Mouse (Mus musculus): Measurements from ENCODE around the gene Rint1.
A peak's percentile ranks its signal among the peaks of the same experiment; 100 is the strongest.

Rint1 gene

DNA sequence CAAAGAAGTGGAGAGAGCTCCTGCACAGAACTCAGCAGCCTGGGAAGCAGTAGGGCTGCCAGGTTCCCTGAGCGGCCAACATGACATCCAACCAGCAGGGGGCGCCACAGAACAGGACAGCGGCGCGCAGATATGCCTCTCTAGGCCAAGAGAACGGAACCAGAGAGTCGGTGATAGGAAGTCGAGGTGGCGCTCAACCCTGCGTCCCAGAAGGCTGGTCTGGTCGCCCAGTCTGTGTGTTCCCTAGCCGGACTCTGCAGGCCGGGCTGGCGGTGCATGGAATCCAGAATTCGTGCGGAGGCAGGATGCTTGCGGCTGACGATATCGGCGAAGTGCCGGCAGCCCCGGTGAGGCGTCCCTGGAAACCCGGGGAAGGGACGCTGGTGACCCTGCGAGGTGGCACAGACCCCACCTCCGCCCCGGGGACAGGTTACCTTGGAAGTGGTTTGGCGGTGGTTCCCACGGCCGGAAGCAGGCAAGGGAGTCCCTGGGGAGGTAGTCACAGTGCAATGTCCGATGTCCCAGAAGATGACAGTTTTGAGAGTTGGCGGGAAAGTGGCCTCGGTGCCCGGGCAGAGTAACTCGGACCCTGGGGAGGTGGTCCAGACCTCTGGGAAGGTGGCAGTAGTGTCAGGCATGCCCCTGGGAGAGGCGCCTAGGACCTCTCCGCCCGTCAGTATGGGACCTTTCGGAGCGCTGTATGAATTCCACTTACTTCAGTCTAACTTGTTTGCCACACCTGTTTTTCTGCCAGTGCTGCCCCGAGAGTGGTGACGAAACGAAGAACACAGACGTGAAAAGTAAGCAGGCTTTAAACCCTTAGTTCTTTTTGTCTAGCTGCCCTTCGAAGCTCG lies at the start of gene Rint1:
Rint1 (plus strand) TSS at position 176 of the 854 bp plus-strand sequence.
- DNase-seq: peak; percentile 93 to 98

DNA sequence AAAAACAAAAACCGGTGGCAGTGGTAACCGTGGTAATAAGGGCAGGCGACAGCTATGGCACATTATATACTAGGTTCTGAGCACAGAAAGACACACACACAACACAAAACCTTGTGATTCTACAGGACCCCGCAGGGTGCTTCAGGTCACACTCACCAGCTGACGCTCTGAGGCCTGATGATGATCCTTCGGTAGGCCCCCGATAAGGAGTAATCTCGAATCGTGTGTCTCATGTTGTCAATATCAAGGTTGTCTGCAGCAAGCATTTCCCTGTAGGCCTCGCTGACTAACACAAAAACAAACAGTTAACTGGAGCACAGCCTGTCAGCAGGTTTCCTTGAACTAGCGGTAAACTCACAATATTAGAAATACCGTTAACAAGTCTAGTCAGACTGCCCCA lies 44.2 kb upstream of the Rint1 start:
- no peak for DNase-seq

DNA sequence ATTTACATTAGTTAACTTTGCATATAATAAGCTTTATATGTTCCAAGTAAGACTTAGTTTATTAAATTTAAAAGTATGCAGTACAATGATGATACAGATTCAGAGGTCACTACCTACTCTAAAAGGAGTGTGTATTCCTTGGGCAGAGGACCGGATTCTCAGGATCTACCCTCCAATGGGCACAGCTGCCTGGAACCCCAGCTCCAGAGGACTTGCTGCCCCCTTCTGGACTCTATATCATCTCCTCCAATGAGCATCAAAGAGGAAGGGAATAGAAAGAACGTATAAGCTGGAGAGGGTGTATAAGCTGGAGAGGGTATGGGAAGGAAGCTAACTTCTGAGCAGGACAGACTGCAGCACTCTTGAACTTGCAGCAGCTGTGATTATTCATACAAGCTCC lies 37.6 kb upstream of the Rint1 start:
- no peak for DNase-seq

DNA sequence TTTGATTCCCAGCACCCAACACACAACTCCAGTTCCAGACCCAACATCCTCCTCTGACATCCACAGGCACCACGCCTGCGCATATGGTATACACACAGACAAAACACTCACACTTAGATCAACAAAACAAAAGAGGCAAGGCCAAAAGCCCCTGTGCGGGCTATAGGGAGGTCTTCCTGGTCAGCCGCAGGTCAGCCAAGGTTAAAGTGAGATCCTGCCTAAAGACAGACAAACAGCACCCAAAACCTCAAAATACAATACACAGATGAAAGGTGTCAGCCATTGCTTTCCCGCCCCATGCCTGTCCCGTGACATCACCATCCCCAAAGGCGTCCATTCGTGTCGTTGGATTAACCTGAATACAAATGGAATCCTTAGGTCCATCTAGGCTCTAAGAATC lies 31.9 kb upstream of the Rint1 start:
- DNase-seq: no peak

DNA sequence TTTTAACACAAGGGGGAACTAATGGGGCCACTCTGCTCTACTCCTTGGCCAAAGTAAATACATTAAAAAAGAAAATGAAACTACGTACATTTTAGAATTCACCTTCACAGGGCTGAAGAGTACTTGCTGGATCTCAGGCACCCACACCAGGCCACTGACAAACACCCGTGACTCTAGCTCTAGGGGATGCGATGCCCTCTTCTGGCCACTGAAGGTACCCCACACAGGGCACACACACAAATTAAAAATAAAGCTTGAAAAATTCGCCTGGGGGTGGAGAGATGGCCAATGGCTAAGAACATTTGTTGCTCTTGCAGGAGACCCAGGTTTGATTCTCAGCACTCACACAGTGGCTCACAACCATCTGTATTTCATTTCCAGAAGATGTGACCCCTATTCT lies 31.1 kb upstream of the Rint1 start:
- no peak for DNase-seq

DNA sequence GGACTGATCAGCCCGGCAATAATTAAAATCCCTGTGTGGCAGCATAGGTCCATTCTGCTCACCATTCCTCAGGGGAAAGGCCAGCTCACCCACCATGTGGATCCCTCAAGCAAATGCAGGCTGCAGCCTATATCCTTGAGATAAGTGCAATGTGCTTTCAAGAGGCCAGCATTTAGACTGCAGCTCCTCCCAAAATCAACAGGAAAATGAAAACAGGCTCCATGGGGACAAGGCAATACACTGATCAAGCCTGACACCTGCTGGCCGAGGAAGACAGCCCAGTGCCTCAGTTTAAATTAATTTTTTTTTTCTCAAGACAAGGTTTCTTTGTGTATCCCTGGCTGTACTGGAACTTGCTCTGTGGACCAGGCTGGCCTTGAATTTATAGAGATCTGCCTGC lies 28.9 kb upstream of the Rint1 start:
- DNase-seq: peak; percentile 24 to 25

DNA sequence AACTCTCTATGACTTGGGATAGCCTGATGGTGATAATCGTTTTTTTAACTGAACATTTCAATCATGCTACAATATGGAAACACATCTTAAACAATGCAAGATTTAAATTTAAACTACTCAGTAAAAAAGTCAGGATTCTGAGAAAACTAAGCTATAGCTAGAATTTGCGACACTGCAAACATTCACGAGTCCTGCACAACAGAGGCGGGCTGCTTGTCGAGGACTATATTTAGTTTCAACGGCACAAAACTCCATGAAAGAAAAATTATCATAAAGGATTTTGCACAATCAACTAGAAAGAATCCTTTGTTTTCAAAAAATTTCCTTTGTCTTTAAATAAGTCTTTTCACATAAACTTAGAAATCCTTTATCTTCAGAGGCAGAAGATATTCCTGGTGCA lies 25.0 kb upstream of the Rint1 start:
- no peak for DNase-seq

DNA sequence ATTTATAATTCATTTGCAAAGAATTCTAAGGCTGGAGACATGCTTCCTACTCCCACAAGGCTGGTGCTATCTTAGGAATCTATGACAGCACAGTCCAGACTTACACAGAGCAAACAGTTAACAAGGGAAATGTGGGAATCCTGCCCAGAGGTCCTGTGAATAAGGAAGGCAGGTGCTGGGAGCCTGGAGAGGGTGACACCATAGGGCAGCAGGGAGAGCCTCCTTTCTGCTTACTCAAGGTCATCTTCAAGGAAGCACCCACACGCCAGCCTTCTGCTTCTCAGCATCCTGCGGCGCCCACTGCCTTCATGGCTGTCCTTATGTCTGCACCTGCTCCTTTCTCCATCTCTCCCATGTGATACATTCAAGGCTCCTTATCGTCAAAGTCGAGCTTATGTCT lies 23.0 kb upstream of the Rint1 start:
- no peak for DNase-seq

DNA sequence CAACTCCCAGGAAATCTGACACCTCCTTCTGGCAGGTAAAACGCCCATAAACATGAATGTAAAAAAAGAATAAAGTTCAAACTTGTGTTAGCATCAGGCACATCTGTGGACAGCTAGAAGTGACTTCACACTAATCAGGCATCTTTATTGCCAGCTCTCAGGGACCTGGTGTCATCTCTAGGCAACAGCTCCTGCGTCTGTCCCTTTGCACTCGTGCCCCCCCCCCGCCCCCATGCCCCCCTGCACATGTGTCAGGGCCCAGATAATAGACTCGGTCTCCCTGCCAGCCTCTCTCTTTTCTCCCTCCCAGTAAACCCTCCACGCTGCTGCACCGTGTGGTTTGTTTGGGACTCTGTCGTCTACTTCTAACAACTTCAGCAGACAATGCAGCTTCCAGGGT lies 16.4 kb upstream of the Rint1 start:
- DNase-seq: no peak

DNA sequence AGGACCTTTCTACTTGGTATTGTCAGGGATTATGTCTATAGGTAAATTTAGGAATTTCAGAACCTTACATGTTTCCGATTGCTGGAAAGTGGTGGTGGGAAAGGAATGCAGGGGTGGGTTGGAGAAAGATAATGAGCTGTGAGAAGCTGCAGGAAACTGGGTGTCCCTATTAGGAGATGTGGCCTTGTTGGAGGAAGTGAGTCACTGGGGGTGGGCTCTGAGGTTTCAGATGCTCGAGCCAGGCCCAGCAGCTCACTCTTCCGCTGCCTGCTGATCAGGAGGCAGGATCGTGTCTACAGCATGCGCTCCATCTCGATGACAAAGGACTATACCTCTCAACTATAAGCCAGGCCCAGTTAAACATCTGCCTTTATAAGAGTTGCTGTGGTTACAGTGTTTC lies 13.3 kb upstream of the Rint1 start:
- no peak for DNase-seq

DNA sequence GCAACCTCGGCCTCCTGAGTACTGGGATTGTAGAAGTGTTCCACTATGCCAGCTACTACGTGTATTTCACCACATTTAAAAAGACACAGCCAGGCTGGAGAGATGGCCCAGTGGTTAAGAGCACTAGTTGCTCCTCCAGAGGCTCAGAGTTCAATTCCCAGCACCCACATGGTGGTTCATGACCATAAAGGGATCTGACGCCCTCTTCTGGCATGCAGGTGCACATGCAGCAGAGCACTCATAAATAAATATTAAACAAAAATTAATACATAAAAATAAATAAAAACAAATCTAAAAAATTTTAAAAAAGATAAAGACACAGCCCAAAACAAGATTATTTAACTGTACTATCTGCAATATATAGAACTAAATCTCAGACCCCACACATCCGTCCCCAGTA lies 7.0 kb upstream of the Rint1 start:
- DNase-seq: no peak

DNA sequence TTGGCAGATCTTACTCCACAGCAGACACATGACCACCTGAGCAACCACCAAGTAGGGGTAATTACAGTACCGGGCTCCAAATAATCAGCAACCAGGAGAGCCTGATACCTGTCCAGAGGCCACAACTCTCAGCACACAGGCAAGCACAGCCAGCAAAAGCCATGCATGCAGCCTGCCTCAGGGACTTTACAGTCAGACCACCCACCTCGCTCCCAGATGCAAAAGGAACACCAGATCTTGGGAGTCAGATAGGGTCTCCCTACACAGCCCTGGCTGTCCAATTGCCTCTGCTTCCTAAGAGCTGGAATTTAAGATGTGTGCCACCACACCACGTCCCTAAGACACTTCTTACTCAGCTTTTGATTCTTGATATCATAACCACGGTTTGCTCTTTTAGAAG lies 6.3 kb upstream of the Rint1 start:
- no peak for DNase-seq

DNA sequence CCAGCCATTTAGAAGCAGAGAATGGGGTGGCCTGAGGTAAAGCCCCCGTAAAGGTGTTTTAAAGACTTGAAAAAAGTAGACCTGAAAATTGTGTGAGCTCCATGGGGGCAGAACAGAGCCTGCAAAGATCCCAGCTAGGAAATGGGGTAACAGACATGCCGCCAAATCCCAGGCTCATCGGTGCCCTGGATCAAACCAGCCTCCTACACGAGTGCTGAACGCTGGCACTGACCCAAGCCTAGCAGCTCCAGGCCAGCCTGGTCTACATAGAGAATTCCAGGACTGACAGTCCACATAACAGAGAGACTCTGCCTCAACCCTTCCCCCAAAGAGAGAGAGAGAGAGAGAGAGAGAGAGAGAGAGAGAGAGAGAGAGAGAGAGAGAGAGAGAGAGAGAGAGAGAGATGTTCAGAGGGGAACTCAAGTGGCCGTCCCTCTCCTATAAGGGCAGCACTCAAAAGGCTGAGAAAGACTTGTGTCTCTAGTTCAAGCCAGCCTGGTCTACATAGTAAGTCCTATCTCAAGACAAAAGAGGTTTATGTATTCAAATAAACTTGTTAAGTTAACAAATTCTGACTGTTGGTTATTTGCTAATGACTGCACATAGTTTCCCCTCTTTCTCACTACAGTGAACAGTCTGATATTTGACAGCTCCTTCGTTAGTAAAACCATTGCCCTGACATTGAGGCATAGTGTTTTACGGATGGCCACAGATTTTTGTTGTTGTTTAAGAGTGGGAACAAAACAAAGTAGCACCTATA lies 5.3 kb upstream of the Rint1 start:
- peak in 1 of 2 experiments; percentile 19 for DNase-seq

DNA sequence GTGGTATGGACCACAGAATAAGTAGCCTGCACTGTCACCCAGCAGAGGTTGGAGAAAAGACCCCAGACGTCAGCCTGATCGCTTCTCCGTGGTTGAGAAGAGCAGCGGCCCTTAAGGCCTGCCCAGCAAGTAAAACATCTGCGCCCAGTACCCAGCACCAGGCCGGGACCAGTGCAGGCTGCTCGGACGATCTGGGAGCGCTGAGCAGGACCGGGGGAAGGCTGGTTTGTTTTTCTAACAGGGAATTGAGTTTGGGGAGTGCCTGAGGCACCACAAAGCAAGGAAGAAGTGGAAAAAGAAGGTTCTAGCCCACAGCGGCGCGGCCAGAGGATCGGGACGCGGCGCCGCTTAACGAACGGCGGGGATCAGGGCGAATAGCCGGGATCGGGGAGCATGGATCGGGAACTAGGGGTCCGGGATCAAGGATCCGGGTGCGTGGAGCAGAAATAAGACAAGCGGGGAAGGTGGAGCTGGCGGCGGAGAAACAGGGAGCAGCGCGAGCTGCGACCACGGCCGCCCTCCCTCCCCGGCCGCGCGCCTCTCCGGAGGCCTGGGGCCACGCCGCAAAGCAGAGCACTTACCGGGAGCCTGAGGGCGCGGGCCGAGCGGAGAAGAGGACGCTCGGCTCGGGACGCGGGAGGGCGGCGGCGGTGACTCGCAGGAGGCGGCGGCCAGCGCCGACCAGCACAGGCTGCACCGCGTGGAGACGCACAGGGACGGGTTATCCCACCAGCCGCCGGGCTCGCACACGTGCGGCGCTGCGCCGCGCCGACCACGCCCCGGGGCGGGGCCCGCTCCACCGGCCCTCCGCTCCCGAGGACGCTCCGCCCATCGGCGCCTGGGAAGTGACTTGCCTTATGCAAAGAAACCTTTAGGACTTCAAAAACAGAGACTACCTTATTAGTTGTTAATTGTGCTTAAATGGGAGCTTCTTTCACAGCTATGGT lies 4.3 kb upstream of the Rint1 start, which contains the start of gene Pus7:
Pus7 (minus strand) TSS at position 781 of the 947 bp plus-strand sequence.
- peak; percentile 88 to 89 for DNase-seq

DNA sequence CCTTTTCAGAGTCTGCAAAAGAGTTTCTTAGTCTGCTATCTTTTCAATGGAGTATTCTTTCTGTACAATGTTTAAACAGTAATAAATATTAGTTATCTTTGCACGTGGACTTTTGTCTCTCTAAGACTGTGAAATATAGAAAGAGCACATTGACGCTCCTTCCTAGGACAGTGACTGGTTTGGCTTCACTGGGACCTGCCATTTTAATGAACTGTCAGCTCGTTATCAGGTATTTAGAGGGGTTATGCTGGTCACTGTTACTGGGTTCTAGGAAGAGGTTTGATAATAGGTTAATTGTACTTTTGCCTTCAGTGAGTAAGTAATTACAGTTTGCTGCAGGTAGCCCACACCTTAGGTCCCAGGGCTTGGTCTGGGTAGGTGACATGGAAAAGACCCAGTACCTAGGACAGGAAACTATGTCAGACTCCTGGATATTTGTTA lies 899 bp downstream of the Rint1 start:
- DNase-seq: no peak

DNA sequence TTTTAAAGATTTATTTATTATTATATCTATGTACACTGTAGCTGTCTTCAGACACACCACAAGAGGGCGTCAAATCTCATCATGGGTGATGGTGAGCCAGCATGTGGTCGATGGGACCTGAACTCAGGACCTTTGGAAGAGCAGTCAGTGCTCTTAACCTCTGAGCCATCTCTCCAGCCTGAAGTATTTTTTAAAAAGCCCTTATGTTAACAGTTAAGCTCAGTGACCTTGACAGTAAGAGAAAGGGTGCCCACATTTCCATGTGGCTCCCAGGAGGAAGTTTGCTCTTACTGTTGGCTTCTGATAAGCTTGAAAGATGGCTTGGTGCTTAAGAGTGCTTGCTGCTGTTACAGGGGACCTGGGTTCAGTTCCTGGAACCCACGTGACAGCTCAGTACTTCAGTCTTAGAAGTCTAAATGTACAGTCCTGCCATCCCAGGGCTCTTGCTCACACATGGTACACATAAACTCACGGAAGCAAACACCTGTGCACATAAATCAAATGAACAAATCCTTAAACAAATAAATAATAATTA lies 1.6 kb downstream of the Rint1 start:
- DNase-seq: no peak

DNA sequence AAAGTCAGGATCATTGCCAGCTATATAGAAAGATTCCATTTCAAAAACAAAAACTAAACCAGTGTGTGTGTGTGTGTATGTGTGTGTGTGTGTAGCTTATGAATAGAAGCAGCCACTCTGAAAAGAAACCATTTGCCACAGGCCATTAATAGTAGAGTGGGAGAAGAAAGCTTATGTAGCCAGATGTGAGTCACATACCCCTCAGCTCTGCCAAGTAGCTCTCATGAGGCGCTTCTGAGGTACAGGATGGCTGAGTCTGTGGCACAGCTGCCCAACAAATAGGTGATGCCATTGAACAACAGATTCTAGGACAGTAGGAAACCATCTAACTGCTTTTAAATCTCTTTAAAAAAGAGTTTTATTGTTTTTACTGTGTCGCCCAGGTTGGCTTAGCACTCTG lies 5.2 kb downstream of the Rint1 start:
- no peak for DNase-seq

DNA sequence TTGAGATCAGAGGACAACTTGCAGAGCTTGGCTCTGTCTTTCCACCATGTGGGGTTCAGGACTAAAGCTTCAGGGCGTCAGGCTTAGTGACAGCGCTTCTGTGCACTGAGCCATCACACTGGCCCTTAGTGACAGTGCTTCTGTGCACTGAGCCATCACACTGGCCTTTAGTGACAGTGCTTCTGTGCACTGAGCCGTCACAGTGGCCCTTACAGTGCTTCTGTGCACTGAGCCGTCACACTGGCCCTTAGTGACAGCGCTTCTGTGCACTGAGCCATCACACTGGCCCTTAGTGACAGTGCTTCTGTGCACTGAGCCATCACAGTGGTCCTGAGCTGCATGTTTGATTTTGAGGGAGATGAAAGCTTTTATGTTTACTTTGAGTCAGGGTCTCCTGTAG lies 27.3 kb downstream of the Rint1 start:
- DNase-seq: no peak

DNA sequence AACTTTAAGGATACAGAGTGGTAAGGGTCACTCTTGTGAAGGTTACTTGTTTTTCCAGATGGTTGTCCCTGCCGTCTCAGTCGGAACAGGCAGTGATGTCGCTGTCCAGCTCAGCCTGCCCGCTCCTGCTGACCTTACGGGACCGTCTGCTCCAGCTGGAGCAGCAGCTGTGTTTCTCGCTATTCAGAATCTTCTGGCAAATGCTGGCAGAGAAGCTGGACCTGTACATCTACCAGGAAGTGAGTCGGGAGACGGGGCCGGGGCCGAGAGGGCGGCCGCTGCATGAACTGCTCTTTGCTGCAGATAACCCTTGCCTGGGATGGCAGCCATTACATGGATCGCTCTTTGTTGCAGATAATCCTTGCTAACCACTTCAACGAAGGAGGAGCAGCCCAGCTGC lies 29.2 kb downstream of the Rint1 start:
- no peak for DNase-seq

DNA sequence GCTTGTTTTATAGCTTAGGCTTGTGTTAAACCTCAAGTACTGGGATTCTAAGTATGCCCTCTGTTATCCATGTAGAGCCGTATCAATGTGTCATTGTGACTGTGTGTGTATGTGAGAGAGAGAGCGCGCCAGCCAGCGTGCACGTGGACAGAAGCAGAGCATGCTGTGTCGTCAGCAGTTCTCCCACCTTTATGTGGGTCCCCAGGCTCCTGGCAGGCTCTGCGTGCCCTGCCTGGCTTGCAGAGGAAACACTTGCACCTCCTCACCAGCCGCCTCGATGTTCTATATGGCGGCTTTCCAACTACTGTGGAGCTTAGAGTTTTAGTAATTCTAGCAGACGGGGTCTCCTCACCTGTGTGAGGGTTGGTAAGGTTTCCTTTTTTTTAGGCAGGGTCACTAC lies 34.8 kb downstream of the Rint1 start:
- DNase-seq: no peak

DNA sequence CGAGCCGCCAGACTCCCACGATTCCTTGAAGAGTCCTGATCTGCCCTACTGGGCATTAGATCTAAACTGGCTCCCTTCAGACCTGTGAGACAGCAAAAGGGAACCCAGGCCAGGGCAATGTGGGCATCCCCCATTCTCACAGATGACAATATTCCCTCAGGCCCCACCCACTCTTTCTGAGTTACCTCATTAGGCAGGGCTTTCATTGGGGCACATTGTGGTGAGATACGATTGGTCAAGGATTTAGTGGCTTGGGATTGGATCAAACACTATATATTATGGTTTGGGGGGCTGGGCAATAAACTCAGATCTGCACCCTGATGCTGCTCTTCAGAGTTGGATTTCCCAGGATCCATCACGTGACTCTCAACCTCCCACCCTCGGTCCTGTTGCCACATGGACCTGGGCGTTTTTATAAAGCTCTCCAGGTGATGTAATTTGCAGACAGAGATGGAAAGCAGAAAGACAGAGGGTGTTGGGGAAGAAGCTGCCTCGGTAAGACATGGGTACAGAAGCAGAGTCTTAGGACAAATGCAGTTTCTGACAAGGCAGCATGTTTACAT lies 36.7 kb downstream of the Rint1 start:
- DNase-seq: no peak

DNA sequence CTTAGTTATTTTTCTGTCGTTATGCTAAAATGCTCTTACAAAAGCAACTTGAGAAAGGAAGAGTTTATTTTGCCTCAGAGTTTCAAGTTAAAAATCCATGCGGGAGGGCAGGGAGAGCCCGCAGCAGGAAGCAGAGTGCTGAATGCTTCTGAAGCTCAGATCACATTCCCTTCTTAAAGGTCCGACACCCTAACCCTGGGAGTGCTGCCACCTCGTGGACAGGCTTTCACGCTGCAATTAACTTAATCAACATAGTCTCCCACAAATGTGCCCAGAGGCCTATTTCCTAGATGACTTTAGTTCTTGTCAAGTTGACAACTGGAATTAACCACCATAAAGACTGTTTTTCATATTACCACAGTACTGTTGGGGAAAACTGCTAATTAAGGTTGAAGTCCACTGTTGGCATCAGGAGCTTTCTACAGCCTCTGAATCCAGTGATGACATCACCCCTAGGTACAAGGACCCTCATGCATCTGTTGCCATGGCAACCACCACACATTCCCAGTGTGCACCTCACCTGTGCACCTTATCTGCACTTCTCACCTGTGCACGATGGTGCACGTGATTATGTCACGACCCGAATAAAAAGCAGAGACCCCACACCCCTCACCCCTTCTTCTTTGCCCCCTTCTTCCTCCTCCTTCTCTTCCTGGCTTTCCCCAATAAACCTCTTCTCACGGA lies 39.0 kb downstream of the Rint1 start:
- DNase-seq: peak; percentile 51 to 65

Measured in cerebellum, adult 18-20 months (tissue).